8 mouse cellular contexts compared by ENCODE assay signal in genomic region chr4:134512798-134513197, GRCm38 (mm10). TPM values are rescaled to one million over a fixed set of nuclear protein-coding genes. Genes with fewer than 3 reads are reported as not detected.
DNase-seq lines count a peak whose midpoint lies in the region; ATAC-seq and TF ChIP-seq lines count a peak whose summit lies in the region.

No protein-coding gene starts in this region.

- peaks cover 7% of the 10 kb centered on the region; the same call in 1 of the 2 replicates for H3K36me3 ChIP-seq in intestine, postnatal 0 days (ENCODE audit: control insufficient read depth, insufficient read depth)
- peaks cover 21% of the 10 kb centered on the region for H3K36me3 ChIP-seq in liver, embryonic 15.5 days (replicated peaks)

- WGBS in intestine, postnatal 0 days, result 11% methylated on average over 15 of the region's 15 CpGs
- 2% methylated on average over 15 of the region's 15 CpGs for WGBS in liver, embryonic 15.5 days (ENCODE audit: insufficient replicate concordance)

- H3K4me3 ChIP-seq in intestine, postnatal 0 days (ENCODE audit: low read depth, low read length), result no peak overlapping the region
- peak overlapping the region; percentile 71 for H3K4me3 ChIP-seq in liver, embryonic 15.5 days (replicated peaks)

- no peaks in the 10 kb centered on the region for H3K27me3 ChIP-seq in intestine, postnatal 0 days (replicated peaks; ENCODE audit: control insufficient read depth, insufficient read depth, low read length)
- H3K27me3 ChIP-seq in liver, embryonic 15.5 days, result no peaks in the 10 kb centered on the region

- H3K4me1 ChIP-seq in intestine, postnatal 0 days (replicated peaks; ENCODE audit: control insufficient read depth, insufficient read depth, low read length), result 0 out of 2 replicates have a peak, but pooled peaks cover 4% of the 10 kb centered on the region
- peaks cover 84% of the 10 kb centered on the region for H3K4me1 ChIP-seq in liver, embryonic 15.5 days (replicated peaks)

- H3K27ac ChIP-seq in intestine, postnatal 0 days (ENCODE audit: low read depth, low read length), result no peak overlapping the region
- H3K27ac ChIP-seq in liver, embryonic 15.5 days (replicated peaks), result peak overlapping the region; percentile 79

- peak; percentile 76 for TF ChIP-seq CTCF in intestine, postnatal 0 days (IDR thresholded peaks at IDR 0.05; ENCODE audit: low read depth)

- no peaks in the 10 kb centered on the region for H3K9me3 ChIP-seq in intestine, postnatal 0 days (ENCODE audit: control insufficient read depth)
- H3K9me3 ChIP-seq in liver, embryonic 15.5 days (replicated peaks), result no peaks in the 10 kb centered on the region

- DNase-seq in CD4-positive, CD25-positive, alpha-beta regulatory T cell, adult 2 months (ENCODE audit: low read depth, low spot score), result peak; percentile 61
- DNase-seq in embryo, embryonic 11 days, result peak; percentile 80
- peak; percentile 76 to 77 for DNase-seq in heart, adult 18-20 months
- peak; percentile 29 to 49 for DNase-seq in natural killer cell, adult 2 months (ENCODE audit: low spot score in 2 of 2)
- DNase-seq in thymus, postnatal 4 days, result peak; percentile 66

- peak overlapping the region; percentile 58 for H3K4me2 ChIP-seq in intestine, postnatal 0 days (replicated peaks; ENCODE audit: low read depth)
- H3K4me2 ChIP-seq in liver, embryonic 15.5 days, result peak overlapping the region; percentile 92

- no peak for ATAC-seq in CD4-positive, CD25-positive, alpha-beta regulatory T cell, adult 4 months
- peak; percentile 28; the same call in 1 of the 2 replicates for ATAC-seq in intestine, postnatal 0 days
- ATAC-seq in liver, embryonic 15.5 days (ENCODE audit: insufficient read depth), result peak; percentile 45

- no peak overlapping the region for H3K9ac ChIP-seq in intestine, postnatal 0 days (ENCODE audit: low read depth, low read length)
- H3K9ac ChIP-seq in liver, embryonic 15.5 days, result 0 out of 2 replicates have a peak overlapping the region, but pooled peaks have one; percentile 2

RNA-seq across cellular contexts. Expression of gene Aunip, which starts 2.0 kb away (rescaled TPM):
- polyA plus RNA-seq in CD4-positive, CD25-positive, alpha-beta regulatory T cell, adult 4 months (2017; shearing (Covaris generic)), result 1 to 10 TPM in 1 of 2 experiments, under 1 TPM in 1; 0.26 to 1.2 TPM
- total RNA-seq in heart, adult 18-20 months (2021), result under 1 TPM in 1 of 2 experiments, not detected in 1; 0.36 TPM
- polyA plus RNA-seq in intestine, postnatal 0 days (2015; fragmentation: Nextera tagmentation; extraction: Ambion mirVana), result 3.8 TPM in 2 replicates
- 14.0 and 18.9 TPM in 2 replicates for polyA plus RNA-seq in liver, embryonic 15.5 days (2015; fragmentation: Nextera tagmentation; extraction: Ambion mirVana)

RNA-seq across cellular contexts. Expression of gene Paqr7, which starts 16.3 kb away (rescaled TPM):
- 10 to 100 TPM; 21.3 to 56.0 TPM for polyA plus RNA-seq in CD4-positive, CD25-positive, alpha-beta regulatory T cell, adult 4 months (2017; shearing (Covaris generic))
- 10 to 100 TPM; 15.5 to 15.7 TPM for total RNA-seq in heart, adult 18-20 months (2021)
- 62.6 and 70.3 TPM in 2 replicates for polyA plus RNA-seq in intestine, postnatal 0 days (2015; fragmentation: Nextera tagmentation; extraction: Ambion mirVana)
- polyA plus RNA-seq in liver, embryonic 15.5 days (2015; fragmentation: Nextera tagmentation; extraction: Ambion mirVana), result 7.8 and 8.4 TPM in 2 replicates

RNA-seq across cellular contexts. Expression of gene Mtfr1l, which starts 22.4 kb away (rescaled TPM):
- polyA plus RNA-seq in CD4-positive, CD25-positive, alpha-beta regulatory T cell, adult 4 months (2017; shearing (Covaris generic)), result 100 to 1,000 TPM in 1 of 2 experiments, 10 to 100 TPM in 1; 83.6 to 119 TPM
- 100 to 1,000 TPM; 184 to 217 TPM for total RNA-seq in heart, adult 18-20 months (2021)
- 84.5 and 88.1 TPM in 2 replicates for polyA plus RNA-seq in intestine, postnatal 0 days (2015; fragmentation: Nextera tagmentation; extraction: Ambion mirVana)
- polyA plus RNA-seq in liver, embryonic 15.5 days (2015; fragmentation: Nextera tagmentation; extraction: Ambion mirVana), result 39.6 and 40.3 TPM in 2 replicates

RNA-seq across cellular contexts. Expression of gene Selenon, which starts 39.2 kb away (rescaled TPM):
- polyA plus RNA-seq in CD4-positive, CD25-positive, alpha-beta regulatory T cell, adult 4 months (2017; shearing (Covaris generic)), result 1 to 10 TPM in 1 of 2 experiments, under 1 TPM in 1; 0.19 to 1.9 TPM
- 10 to 100 TPM; 16.8 to 17.0 TPM for total RNA-seq in heart, adult 18-20 months (2021)
- 5.7 and 6.8 TPM in 2 replicates for polyA plus RNA-seq in intestine, postnatal 0 days (2015; fragmentation: Nextera tagmentation; extraction: Ambion mirVana)
- 4.1 and 6.6 TPM in 2 replicates for polyA plus RNA-seq in liver, embryonic 15.5 days (2015; fragmentation: Nextera tagmentation; extraction: Ambion mirVana)

RNA-seq across cellular contexts. Expression of gene Stmn1, which starts 44.7 kb away (rescaled TPM):
- polyA plus RNA-seq in CD4-positive, CD25-positive, alpha-beta regulatory T cell, adult 4 months (2017; shearing (Covaris generic)), result 100 to 1,000 TPM in 1 of 2 experiments, 10 to 100 TPM in 1; 80.7 to 125 TPM
- total RNA-seq in heart, adult 18-20 months (2021), result 10 to 100 TPM; 21.3 to 24.5 TPM
- polyA plus RNA-seq in intestine, postnatal 0 days (2015; fragmentation: Nextera tagmentation; extraction: Ambion mirVana), result 398 and 412 TPM in 2 replicates
- 398 and 432 TPM in 2 replicates for polyA plus RNA-seq in liver, embryonic 15.5 days (2015; fragmentation: Nextera tagmentation; extraction: Ambion mirVana)
